Mouse (Mus musculus) CH12.LX (cell line): ENCODE results near the gene Smg9. TPM values are rescaled to one million over a fixed set of nuclear protein-coding genes. Genes with fewer than 3 reads are reported as not detected.

Source experiments
- DNase-seq: peaks from one replicate; pipeline ENCODE4 v3.0.0-alpha.2; 2013; ENCODE audit errors: extremely low read depth
- H3K27ac ChIP-seq: 2 replicates; pipeline ENCODE4 v1.5.1; 2012; ENCODE audit warnings: low read depth, mild to moderate bottlenecking, control low read depth, moderate library complexity; ENCODE audit not compliant: insufficient read depth
- H3K27me3 ChIP-seq: replicated peaks from 2 replicates; pipeline ENCODE3; 2012; ENCODE audit warnings: inconsistent platforms
- H3K36me3 ChIP-seq, 2 experiments: replicated peaks in 1 of 2; 2 replicates each; pipeline versions ENCODE3 to v1.6.1; 2012; ENCODE audit warnings: inconsistent platforms in 1 of 2, low read length in 1 of 2, mild to moderate bottlenecking in 1 of 2, mixed read lengths in 1 of 2, moderate library complexity in 1 of 2; ENCODE audit not compliant: control insufficient read depth in 1 of 2, insufficient read depth in 1 of 2
- H3K4me1 ChIP-seq, 2 experiments: 2 replicates each; pipeline ENCODE4 v1.6.1; 2012; ENCODE audit warnings: inconsistent platforms in 1 of 2, moderate library complexity in 1 of 2; ENCODE audit not compliant: insufficient read depth in 2 of 2, control insufficient read depth in 1 of 2
- H3K4me2 ChIP-seq: 2 replicates; pipeline ENCODE4 v1.6.1; 2012; ENCODE audit warnings: low read depth, mild to moderate bottlenecking, control low read depth; ENCODE audit not compliant: poor library complexity, insufficient read depth, severe bottlenecking
- H3K4me3 ChIP-seq, 3 experiments: fragments of 150-350 bp in 1 of 3; sonication (generic) in 1 of 3; replicated peaks in 1 of 3; 2 replicates each; pipeline versions ENCODE3 to v1.5.1; 2011 to 2012; ENCODE audit warnings: low read depth in 2 of 3, low read length in 2 of 3, mild to moderate bottlenecking in 2 of 3, moderate library complexity in 2 of 3, control low read depth in 1 of 3, improper control_type of control experiment in 1 of 3, inconsistent platforms in 1 of 3, mixed read lengths in 1 of 3; ENCODE audit not compliant: poor library complexity in 1 of 3
- H3K79me2 ChIP-seq: replicated peaks from 2 replicates; pipeline ENCODE4 v1.6.1; 2012; ENCODE audit warnings: mild to moderate bottlenecking, moderate library complexity; ENCODE audit not compliant: control insufficient read depth, poor library complexity, insufficient read depth, severe bottlenecking; ENCODE audit errors: extremely low read depth
- H3K9ac ChIP-seq: 2 replicates; pipeline ENCODE4 v1.6.1; 2012; ENCODE audit warnings: low read depth, mild to moderate bottlenecking, control low read depth, moderate library complexity; ENCODE audit not compliant: insufficient read depth
- H3K9me3 ChIP-seq: replicated peaks from 2 replicates; pipeline ENCODE3; 2012; ENCODE audit warnings: low read length, inconsistent platforms, mixed read lengths
- ZNF384 ChIP-seq: IDR thresholded peaks from 2 replicates; pipeline ENCODE4 v1.6.1; 2012; ENCODE audit warnings: low read depth, low read length, improper control_type of control experiment, inconsistent platforms
- dilution Hi-C: fragments of 300-500 bp; cut with MboI; formaldehyde crosslinking; loops from 2 replicates; pipeline ENCODE4 v1.14.3; 2020; ENCODE audit warnings: low sequenced_read_pairs; ENCODE audit not compliant: extremely low pct_unique_long_range_greater_than_20kb, extremely low pct_ligation_motif_present
- in situ Hi-C: fragments of 300-500 bp; cut with MboI; formaldehyde crosslinking; loops from 3 replicates; pipeline ENCODE4 v1.14.3; 2019; ENCODE audit warnings: low sequenced_read_pairs, low pct_ligation_motif_present, low pct_unique_long_range_greater_than_20kb, mixed read lengths
- polyA plus RNA-seq: library from polyadenylated mRNA; unstranded; fragments of >175 nt; gene quantifications from 2 replicates; pipeline ENCODE4 v1.2.1, GENCODE M21; 2012; ENCODE audit warnings: low read depth; ENCODE audit not compliant: insufficient read length
- total RNA-seq, 2 experiments: library from RNA; depleted of rRNA; stranded (reverse); fragments of 300-350 nt in 1 of 2; fragments of >200 nt in 1 of 2; gene quantifications; 2 replicates each; pipeline ENCODE4 v1.2.3; 2012 to 2014

The Smg9 gene
- total and polyA plus RNA-seq, 3 experiments, result 19.9 to 26.8 (median 20.5) TPM

GRCm38 (mm10) chr7:24470356-24470755 is 70.9 kb downstream of the Smg9 start:
- no peak for TF ChIP-seq ZNF384
- in situ Hi-C loops, result loop anchor here (10.0 kb wide), 1 partner anchor 184 kb away; no protein-coding TSS in a partner anchor
- no peak overlapping the region for H3K4me3 ChIP-seq
- H3K9ac ChIP-seq, result no peak overlapping the region
- no peaks in the 10 kb centered on the region for H3K79me2 ChIP-seq
- no peaks in the 10 kb centered on the region for H3K4me1 ChIP-seq
- dilution Hi-C loops, result no loop called here
- H3K4me2 ChIP-seq, result no peak overlapping the region
- H3K9me3 ChIP-seq, result peaks cover 22% of the 10 kb centered on the region
- H3K36me3 ChIP-seq, result no peaks in the 10 kb centered on the region
- peaks cover 22% of the 10 kb centered on the region for H3K27me3 ChIP-seq
- no peak overlapping the region for H3K27ac ChIP-seq
- DNase-seq, result no peak

Other genes starting within 250 kb of the Smg9 start
Only the 20 nearest of the 22 such genes appear.
- gene Zfp111, start 188.2 kb upstream of the Smg9 start, total RNA-seq (2012; rRNA removed), result not detected in 2 replicates
- not detected in 2 replicates for gene Zfp111, start 188.2 kb upstream of the Smg9 start, total RNA-seq (2014; rRNA removed)
- gene Zfp111, start 188.2 kb upstream of the Smg9 start, polyA plus RNA-seq, result not detected in 2 replicates
- gene Zfp109, start 162.1 kb upstream of the Smg9 start, total RNA-seq (2012; rRNA removed), result not detected in 2 replicates
- not detected in 2 replicates for gene Zfp109, start 162.1 kb upstream of the Smg9 start, total RNA-seq (2014; rRNA removed)
- not detected in 2 replicates for gene Zfp109, start 162.1 kb upstream of the Smg9 start, polyA plus RNA-seq
- not detected in 2 replicates for gene Zfp108, start 144.8 kb upstream of the Smg9 start, total RNA-seq (2012; rRNA removed)
- not detected in 2 replicates for gene Zfp108, start 144.8 kb upstream of the Smg9 start, total RNA-seq (2014; rRNA removed)
- not detected in 2 replicates for gene Zfp108, start 144.8 kb upstream of the Smg9 start, polyA plus RNA-seq
- 0.17 and 0.21 TPM in 2 replicates for gene Zfp93, start 129.2 kb upstream of the Smg9 start, total RNA-seq (2012; rRNA removed)
- 0.28 and 0.30 TPM in 2 replicates for gene Zfp93, start 129.2 kb upstream of the Smg9 start, total RNA-seq (2014; rRNA removed)
- 0.11 and 0.15 TPM in 2 replicates for gene Zfp93, start 129.2 kb upstream of the Smg9 start, polyA plus RNA-seq
- gene Zfp61, start 98.4 kb upstream of the Smg9 start, total RNA-seq (2012; rRNA removed), result 1.4 and 3.3 TPM in 2 replicates
- gene Zfp61, start 98.4 kb upstream of the Smg9 start, total RNA-seq (2014; rRNA removed), result 3.2 and 3.8 TPM in 2 replicates
- gene Zfp61, start 98.4 kb upstream of the Smg9 start, polyA plus RNA-seq, result 2.0 and 2.3 TPM in 2 replicates
- 6.0 and 6.7 TPM in 2 replicates for gene Zfp94, start 83.0 kb upstream of the Smg9 start, total RNA-seq (2012; rRNA removed)
- 4.5 and 5.8 TPM in 2 replicates for gene Zfp94, start 83.0 kb upstream of the Smg9 start, total RNA-seq (2014; rRNA removed)
- gene Zfp94, start 83.0 kb upstream of the Smg9 start, polyA plus RNA-seq, result 3.3 and 4.7 TPM in 2 replicates
- not detected in 2 replicates for gene Tescl, start 65.7 kb upstream of the Smg9 start, total RNA-seq (2012; rRNA removed)
- not detected in 2 replicates for gene Tescl, start 65.7 kb upstream of the Smg9 start, total RNA-seq (2014; rRNA removed)
- not detected in 2 replicates for gene Tescl, start 65.7 kb upstream of the Smg9 start, polyA plus RNA-seq
- not detected in 2 replicates for gene Lypd5, start 50.4 kb upstream of the Smg9 start, total RNA-seq (2012; rRNA removed)
- gene Lypd5, start 50.4 kb upstream of the Smg9 start, total RNA-seq (2014; rRNA removed), result not detected in 2 replicates
- gene Lypd5, start 50.4 kb upstream of the Smg9 start, polyA plus RNA-seq, result not detected in 2 replicates
- 7.6 and 10.5 TPM in 2 replicates for gene Kcnn4, start 29.4 kb upstream of the Smg9 start, total RNA-seq (2012; rRNA removed)
- 12.9 and 14.3 TPM in 2 replicates for gene Kcnn4, start 29.4 kb upstream of the Smg9 start, total RNA-seq (2014; rRNA removed)
- gene Kcnn4, start 29.4 kb upstream of the Smg9 start, polyA plus RNA-seq, result 8.2 and 10.6 TPM in 2 replicates
- not detected in 2 replicates for gene Irgc1, start 52.7 kb downstream of the Smg9 start, total RNA-seq (2012; rRNA removed)
- gene Irgc1, start 52.7 kb downstream of the Smg9 start, total RNA-seq (2014; rRNA removed), result not detected in 2 replicates
- gene Irgc1, start 52.7 kb downstream of the Smg9 start, polyA plus RNA-seq, result not detected in 2 replicates
- 0.13 and 0.29 TPM in 2 replicates for gene Plaur, start 62.9 kb downstream of the Smg9 start, total RNA-seq (2012; rRNA removed)
- 0.69 and 0.72 TPM in 2 replicates for gene Plaur, start 62.9 kb downstream of the Smg9 start, total RNA-seq (2014; rRNA removed)
- 0.26 and 0.57 TPM in 2 replicates for gene Plaur, start 62.9 kb downstream of the Smg9 start, polyA plus RNA-seq
- gene Cadm4, start 82.4 kb downstream of the Smg9 start, total RNA-seq (2012; rRNA removed), result 0.38 and 0.59 TPM in 2 replicates
- gene Cadm4, start 82.4 kb downstream of the Smg9 start, total RNA-seq (2014; rRNA removed), result 0.16 and 0.34 TPM in 2 replicates
- 0.36 and 0.56 TPM in 2 replicates for gene Cadm4, start 82.4 kb downstream of the Smg9 start, polyA plus RNA-seq
- gene Zfp428, start 107.4 kb downstream of the Smg9 start, total RNA-seq (2012; rRNA removed), result 11.1 and 14.1 TPM in 2 replicates
- gene Zfp428, start 107.4 kb downstream of the Smg9 start, total RNA-seq (2014; rRNA removed), result 16.0 and 20.4 TPM in 2 replicates
- 14.3 and 15.1 TPM in 2 replicates for gene Zfp428, start 107.4 kb downstream of the Smg9 start, polyA plus RNA-seq
- 0.08 and 0.17 TPM in 2 replicates for gene AC161166.1, start 112.8 kb downstream of the Smg9 start, total RNA-seq (2012; rRNA removed)
- not detected in 2 replicates for gene AC161166.1, start 112.8 kb downstream of the Smg9 start, total RNA-seq (2014; rRNA removed)
- 0.26 TPM in 1 of 2 replicates, not detected in the other for gene AC161166.1, start 112.8 kb downstream of the Smg9 start, polyA plus RNA-seq
- gene Irgq, start 131.1 kb downstream of the Smg9 start, total RNA-seq (2012; rRNA removed), result 8.7 and 10.1 TPM in 2 replicates
- 4.6 and 5.1 TPM in 2 replicates for gene Irgq, start 131.1 kb downstream of the Smg9 start, total RNA-seq (2014; rRNA removed)
- 8.6 and 9.9 TPM in 2 replicates for gene Irgq, start 131.1 kb downstream of the Smg9 start, polyA plus RNA-seq
- 6.1 and 6.4 TPM in 2 replicates for gene Pinlyp, start 146.5 kb downstream of the Smg9 start, total RNA-seq (2012; rRNA removed)
- 11.9 and 17.3 TPM in 2 replicates for gene Pinlyp, start 146.5 kb downstream of the Smg9 start, total RNA-seq (2014; rRNA removed)
- gene Pinlyp, start 146.5 kb downstream of the Smg9 start, polyA plus RNA-seq, result 6.6 and 7.4 TPM in 2 replicates
- 128 and 136 TPM in 2 replicates for gene Xrcc1, start 146.7 kb downstream of the Smg9 start, total RNA-seq (2012; rRNA removed)
- 81.7 and 86.3 TPM in 2 replicates for gene Xrcc1, start 146.7 kb downstream of the Smg9 start, total RNA-seq (2014; rRNA removed)
- gene Xrcc1, start 146.7 kb downstream of the Smg9 start, polyA plus RNA-seq, result 148 and 162 TPM in 2 replicates
- 18.6 and 24.1 TPM in 2 replicates for gene Ethe1, start 187.9 kb downstream of the Smg9 start, total RNA-seq (2012; rRNA removed)
- 25.0 and 32.0 TPM in 2 replicates for gene Ethe1, start 187.9 kb downstream of the Smg9 start, total RNA-seq (2014; rRNA removed)
- 16.5 and 22.8 TPM in 2 replicates for gene Ethe1, start 187.9 kb downstream of the Smg9 start, polyA plus RNA-seq
- gene Zfp575, start 188.0 kb downstream of the Smg9 start, total RNA-seq (2012; rRNA removed), result 0.46 and 0.81 TPM in 2 replicates
- 0.09 TPM in 1 of 2 replicates, not detected in the other for gene Zfp575, start 188.0 kb downstream of the Smg9 start, total RNA-seq (2014; rRNA removed)
- 0.14 and 0.20 TPM in 2 replicates for gene Zfp575, start 188.0 kb downstream of the Smg9 start, polyA plus RNA-seq
- gene Phldb3, start 211.1 kb downstream of the Smg9 start, total RNA-seq (2012; rRNA removed), result 3.1 and 3.5 TPM in 2 replicates
- 0.89 and 1.1 TPM in 2 replicates for gene Phldb3, start 211.1 kb downstream of the Smg9 start, total RNA-seq (2014; rRNA removed)
- gene Phldb3, start 211.1 kb downstream of the Smg9 start, polyA plus RNA-seq, result 3.5 and 3.6 TPM in 2 replicates